Mouse (Mus musculus): Measurements from ENCODE around the gene Gm49393.
"Not testable (repeated sequence)": the region's sequence is repeated elsewhere in the genome, so short reads cannot be mapped to it uniquely, and the experiment has no call there.

The Gm49393 gene

DNA sequence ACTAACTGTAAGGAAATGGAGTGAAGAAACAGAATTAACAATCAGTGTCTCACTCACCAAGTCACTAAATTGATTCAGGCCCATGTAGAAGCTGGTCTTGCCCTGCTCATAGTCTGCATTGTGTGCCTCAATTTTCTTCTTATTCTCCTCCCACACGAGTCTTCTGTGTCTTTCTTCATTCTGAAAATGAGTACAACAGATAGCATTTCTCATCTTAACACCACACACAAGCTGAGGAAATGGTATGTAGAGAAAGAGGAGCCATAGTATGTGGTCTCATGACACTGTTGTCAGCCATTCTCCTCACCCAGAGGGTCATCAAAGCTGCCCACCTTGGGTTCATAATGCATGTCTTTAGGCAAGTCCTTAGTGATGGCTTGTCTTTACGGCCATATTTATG is at the start of gene Gm49393:
TSS of gene Gm49393 (minus strand) at position 101 of the 400 bp plus-strand sequence.
- ATAC-seq (ENCODE audit: low TSS enrichment) = not testable (repeated sequence)

DNA sequence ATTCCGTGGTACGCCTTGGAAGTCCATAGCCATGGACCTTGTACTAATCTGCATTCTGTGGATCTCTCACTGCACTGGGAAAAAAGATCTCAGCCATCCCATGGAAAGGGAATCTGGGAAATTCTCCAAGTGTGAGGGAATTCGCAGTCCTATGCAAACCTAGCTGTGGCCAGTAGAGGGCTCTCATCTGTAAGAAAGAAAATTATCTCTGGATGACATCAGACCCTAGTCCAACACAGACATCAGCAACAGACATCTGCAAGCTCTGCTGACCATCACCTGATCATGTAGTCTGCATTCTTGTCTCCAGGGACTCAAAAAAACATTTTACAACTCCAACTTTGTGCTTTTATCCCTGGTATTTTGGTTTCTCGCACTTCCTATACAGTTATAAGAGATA is 36.9 kb upstream of the Gm49393 start:
- ATAC-seq (ENCODE audit: low TSS enrichment) = not testable (repeated sequence)

DNA sequence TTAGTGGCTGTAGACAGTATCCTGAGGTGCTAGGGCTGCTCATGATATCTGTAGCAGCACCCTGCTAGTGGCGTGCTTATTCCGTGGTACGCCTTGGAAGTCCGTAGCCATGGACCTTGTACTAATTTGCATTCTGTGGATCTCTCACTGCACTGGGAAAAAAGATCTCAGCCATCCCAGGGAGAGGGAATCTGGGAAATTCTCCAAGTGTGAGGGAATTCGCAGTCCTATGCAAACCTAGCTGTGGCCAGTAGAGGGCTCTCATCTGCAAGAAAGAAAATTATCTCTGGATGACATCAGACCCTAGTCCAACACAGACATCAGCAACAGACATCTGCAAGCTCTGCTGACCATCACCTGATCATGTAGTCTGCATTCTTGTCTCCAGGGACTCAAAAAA is 28.6 kb upstream of the Gm49393 start:
- not testable (repeated sequence) for ATAC-seq (ENCODE audit: low TSS enrichment)

DNA sequence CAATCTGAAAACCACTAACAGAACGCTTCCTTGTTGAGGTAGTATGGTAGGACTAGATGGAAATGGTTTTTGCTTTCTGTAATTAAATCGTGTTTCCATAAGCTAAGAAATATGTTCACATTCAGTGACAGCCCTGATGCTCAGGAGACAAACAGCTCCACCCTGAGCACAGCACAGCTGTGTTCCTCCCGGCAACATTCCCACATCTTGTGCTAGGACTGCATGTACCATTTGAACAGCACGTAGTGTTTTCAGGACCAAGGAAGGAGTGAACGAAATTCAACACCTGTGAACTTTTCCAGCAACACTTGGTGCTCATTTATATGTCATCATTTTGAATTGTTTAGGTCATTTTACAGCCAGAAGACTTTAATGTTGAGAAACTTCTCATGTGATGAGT is 26.3 kb upstream of the Gm49393 start:
- ATAC-seq (ENCODE audit: low TSS enrichment) = no peak

DNA sequence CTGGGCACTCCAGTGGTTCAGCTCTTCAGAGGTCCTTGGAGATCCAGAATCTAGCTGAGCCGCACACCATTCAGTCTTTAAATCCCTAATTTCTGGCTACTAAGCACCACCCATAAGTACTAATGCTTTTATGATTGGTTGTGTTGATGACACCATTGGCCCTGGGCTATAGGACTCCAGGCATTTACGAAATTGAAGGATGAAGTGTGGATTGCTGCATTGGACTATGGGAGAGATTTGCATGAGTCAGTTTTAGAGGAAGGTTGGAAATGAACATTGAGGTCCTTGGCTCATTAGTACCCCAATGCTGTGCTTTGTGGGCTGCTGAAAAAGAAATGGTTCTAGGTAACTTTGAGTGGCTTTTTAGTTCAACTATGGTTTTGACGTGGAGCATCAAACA is 6.5 kb upstream of the Gm49393 start, which contains the start of gene Tpbpa:
TSS of gene Tpbpa (minus strand) at position 101 of the 400 bp plus-strand sequence.
- not testable (repeated sequence) for ATAC-seq (ENCODE audit: low TSS enrichment)

DNA sequence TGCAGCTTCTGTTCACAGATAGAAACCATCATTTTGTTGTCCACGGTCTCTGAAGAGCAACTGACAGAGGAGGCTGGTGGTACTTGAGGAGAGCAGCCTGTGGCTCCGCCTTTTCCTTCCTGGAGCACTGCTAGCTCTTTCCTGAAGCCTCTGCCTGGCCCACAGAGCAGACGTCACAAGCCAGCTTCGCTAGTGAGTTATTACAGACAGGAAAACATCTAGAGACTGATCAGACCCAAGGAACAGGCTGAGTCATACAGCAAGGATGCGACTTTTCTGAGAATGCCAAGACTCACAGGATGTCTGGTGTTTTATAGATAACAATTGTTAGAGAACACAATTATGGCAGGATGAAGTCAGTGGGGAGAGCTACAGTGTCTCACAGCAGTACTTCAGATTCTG is 1.1 kb upstream of the Gm49393 start, which contains the start of the genes Gm49391 and Ctla2a:
TSS of gene Gm49391 (minus strand) at position 72 of the 402 bp plus-strand sequence.
TSS of gene Ctla2a (minus strand) at position 126 of the 402 bp plus-strand sequence.
- ATAC-seq (ENCODE audit: low TSS enrichment) = no peak

DNA sequence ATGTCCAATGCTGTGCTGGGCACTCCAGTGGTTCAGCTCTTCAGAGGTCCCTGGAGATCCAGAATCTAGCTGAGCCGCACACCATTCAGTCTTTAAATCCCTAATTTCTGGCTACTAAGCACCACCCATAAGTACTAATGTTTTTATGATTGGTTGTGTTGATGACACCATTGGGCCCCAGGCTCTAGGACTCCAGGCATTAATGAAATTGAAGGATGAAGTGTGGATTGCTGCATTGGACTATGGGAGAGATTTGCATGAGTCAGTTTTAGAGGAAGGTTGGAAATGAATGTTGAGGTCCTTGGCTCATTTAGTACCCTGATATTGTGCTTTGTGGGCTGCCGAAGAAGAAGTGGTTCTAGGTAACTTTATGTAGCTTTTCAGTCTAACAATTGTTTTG is 30.6 kb downstream of the Gm49393 start, which contains the start of gene Tpbpb:
TSS of gene Tpbpb (minus strand) at position 101 of the 400 bp plus-strand sequence.
- not testable (repeated sequence) for ATAC-seq (ENCODE audit: low TSS enrichment)

DNA sequence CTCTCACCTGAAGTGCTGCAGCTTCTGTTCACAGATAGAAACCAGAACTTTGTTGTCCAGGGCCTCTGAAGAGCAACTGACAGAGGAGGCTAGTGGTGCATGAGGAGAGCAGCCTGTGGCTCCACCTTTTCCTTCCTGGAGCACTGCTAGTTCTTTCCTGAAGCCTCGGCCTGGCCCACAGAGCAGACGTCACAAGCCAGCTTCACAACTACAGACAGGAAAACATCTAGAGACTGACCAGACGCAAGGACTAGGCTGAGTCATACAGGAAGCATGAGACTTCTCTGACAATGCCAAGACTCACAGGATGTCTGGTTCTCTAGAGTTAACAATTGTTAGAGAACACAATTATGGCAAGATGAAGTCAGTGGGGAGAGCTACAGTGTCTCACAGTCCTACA is 38.1 kb downstream of the Gm49393 start, which contains the start of gene Ctla2b:
TSS of gene Ctla2b (minus strand) at position 120 of the 400 bp plus-strand sequence.
- ATAC-seq (ENCODE audit: low TSS enrichment) = 0 out of 2 replicates have a peak, but pooled peaks have one; percentile 27

DNA sequence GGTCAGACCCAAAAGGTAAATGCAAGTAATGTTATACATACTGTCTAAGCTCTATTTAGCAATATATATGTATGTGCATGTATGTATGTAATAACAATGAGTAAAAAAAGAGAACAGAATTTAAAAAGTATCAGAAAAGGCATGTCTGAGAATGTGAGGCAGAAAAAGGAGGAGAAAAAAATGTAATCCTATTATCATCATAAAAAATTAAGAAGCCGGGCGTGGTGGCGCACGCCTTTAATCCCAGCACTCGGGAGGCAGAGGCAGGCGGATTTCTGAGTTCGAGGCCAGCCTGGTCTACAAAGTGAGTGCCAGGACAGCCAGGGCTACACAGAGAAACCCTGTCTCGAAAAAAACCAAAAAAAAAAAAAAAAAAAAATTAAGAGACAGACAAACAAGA is 38.6 kb downstream of the Gm49393 start, which contains the start of gene Gm49392:
TSS of gene Gm49392 (minus strand) at position 101 of the 400 bp plus-strand sequence.
- ATAC-seq (ENCODE audit: low TSS enrichment) = not testable (repeated sequence)

DNA sequence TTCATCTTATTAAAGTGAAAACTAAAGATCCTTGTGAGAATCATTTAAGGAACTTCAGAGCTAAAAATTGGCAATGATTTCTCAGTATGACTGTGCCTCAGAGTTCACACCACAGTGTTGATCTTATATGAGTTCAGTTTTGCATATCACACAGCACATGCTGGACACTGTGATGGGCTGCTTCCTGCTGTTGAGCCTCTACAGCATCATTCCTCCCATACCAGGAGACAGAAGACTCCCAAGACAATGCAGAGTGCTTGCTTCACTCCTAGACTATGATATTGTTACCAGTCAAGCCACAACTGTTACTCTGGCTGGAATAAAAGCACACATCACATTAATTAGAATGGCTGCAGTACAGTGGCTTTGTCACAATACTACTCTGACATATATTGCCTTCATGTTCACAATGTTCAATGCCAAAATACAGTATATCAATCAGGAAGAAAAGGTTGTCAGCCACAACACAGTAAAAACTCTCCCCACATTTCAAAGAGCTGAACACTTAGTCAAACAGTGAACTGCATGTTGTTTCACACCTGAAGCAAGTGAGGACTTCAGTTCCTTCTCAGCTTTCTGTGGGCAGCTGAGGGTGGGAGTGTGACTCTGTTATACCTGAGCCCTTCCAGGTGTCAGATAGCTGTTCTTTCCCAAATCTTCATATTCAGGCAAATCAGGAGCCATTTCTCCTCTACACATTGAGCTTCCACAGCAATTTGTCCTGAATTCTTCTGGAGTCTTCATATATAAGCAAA is 39.8 kb downstream of the Gm49393 start:
- ATAC-seq (ENCODE audit: low TSS enrichment) = no peak

DNA sequence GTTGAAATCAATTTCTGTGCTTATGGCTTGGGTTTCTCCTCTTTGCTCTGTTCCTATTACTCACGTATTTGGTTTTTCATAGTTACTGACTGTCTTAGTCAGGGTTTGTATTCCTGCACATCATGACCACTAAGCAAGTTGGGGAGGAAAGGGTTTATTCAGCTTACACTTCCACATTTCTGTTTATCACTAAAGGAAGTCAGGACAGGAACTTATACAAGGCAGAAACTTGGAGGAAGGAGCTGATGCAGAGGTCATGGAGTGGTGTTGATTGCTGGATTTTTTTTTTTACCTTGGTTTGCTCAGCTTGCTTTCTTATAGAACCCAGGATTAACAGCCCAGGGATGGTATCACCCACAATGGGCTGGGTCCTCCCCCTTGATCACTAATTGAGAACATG is 43.1 kb downstream of the Gm49393 start:
- no peak for ATAC-seq (ENCODE audit: low TSS enrichment)

DNA sequence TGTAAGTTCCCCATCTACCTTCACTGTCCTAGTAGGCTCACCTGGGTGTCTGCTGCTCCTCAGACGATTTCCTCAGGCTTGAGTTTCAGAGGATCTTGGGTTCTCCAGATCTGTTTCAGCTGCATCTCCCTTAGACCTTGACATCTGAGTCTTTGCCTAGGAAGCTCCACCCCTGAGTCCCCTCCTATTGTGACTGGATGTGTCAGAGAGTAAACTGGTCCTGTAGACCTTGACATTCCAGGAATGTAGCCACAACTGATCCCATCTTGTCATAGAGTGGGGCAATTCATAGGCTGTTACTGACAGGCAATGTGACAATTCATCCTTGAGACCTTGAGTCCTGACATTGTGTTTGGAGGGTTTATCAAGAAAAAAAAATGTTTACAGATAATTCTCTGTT is 71.1 kb downstream of the Gm49393 start, which contains the start of gene 4930486L24Rik:
TSS of gene 4930486L24Rik (minus strand) at position 195 of the 400 bp plus-strand sequence.
- ATAC-seq (ENCODE audit: low TSS enrichment) = no peak

DNA sequence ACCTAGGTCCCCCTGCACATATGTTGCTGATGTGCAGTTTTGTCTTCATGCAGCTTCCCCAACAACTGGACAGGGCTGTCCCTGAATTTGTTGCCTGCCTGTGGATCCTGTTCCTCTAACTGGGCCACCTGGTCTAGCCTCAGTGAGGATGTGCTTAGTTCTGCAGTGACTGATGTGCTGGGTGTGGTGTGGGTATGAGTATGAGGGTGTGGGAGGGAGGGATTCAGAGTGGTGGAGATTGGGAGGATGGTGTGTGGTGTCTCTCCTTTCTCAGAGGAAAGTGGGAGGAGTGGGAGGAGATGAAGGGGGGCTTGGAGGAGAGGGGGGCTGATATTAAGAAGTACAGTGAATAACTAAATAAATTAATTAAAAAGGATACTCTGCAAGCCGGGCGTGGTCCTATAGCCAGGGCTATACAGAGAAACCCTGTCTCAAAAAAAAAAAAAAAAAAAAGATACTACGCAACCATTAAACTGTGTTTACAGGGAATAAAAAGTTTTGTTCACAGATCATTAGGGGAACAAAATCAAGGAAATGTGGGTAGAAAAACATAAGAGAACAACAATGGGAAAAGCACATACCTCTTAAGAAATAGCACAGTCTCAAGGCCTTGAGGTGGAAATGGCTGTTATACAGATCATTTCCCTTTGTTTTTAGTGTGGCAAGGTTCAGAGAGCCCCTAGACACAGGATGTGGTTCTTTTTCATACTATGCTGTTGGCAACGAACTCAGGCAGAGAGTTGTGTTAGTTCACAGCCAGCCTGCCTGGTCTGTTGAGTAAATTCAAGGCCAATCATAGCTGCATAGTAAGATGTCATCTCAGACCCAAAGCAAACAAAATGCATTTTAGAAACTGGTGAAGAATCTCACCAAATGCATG is 86.9 kb downstream of the Gm49393 start:
- no peak for ATAC-seq (ENCODE audit: low TSS enrichment)

DNA sequence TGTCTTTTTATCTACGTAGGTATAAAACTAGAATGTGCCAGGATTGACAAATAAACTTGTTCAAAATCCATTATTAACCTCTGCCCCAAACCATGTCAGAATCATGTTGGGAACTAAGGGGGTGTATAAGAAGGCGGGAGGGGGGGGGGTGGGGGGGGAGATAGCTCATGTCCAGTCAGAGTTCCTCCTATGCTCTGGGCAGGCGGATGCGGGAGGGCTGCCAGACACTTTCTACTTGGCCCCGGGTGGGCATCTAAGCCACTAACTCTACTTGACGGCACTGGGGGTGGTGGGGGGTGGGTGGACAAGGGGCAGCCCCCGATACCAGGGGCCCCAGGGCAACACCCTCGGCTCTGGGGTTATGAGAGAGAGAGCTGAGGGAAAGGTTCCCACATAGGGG is 92.2 kb downstream of the Gm49393 start:
- no peak for ATAC-seq (ENCODE audit: low TSS enrichment)

DNA sequence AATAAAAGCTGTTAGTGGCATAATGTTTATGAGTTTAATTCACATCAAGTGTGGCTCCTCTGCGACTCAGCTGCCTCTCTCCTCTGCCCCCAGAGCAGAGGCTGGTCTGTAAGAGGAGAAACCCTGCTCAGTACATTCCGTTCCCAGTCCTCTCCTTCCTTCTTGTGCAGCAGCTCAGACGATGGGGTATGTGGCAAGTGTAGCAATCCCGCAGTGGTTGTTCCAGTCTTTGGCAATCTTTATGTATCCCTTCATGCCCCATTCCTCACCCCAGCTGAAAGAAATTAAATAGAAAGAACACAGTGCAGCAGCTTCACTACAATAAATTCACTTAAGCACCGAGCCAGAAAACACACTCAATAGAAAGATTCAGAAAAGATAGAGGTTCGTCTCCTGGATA is 92.7 kb downstream of the Gm49393 start:
- no peak for ATAC-seq (ENCODE audit: low TSS enrichment)

DNA sequence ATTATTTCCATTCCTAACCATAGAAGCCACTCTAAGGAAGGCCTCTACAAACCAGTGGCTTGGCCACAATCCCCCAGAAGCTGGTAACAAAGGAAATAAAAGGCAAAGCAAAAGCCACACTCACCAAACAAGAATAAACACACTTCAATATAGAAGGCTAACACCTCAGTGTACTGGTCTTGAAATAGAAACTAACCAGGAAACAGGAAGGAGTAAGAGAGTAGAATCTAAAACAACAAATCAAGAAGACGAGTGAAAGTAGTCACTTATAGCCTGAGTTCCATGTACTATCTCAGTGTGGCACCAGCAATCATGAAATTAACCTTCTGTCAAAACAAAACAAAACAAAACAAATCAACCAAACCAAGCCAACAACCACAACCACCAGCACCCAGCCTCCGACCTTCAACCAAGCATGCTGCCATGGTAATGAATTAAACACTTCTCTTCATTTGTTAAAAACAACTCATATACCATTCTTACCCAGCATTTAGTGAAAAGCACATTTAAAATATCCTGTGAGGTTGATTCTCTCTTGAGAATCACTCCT is 96.0 kb downstream of the Gm49393 start:
- no peak for ATAC-seq (ENCODE audit: low TSS enrichment)

DNA sequence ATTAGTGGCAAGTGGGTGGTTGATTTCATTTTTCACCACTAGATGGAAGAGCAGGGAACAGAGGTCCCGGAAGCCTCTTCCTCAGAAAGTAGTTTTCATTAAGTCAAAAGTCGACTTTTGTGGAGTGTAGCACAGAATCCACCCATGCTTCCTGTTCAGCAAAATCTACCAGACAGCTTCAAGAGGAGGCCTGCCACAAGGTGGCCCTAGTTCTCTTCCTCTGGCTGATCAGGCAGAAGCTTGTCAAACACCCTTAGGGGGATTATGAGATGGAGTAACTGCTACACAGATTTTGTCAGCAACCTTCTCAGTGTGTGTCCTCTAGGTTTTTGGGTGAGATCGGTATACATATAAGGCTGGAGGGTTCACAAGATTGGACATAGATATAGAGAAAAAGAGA is 109.3 kb downstream of the Gm49393 start:
- no peak for ATAC-seq (ENCODE audit: low TSS enrichment)

DNA sequence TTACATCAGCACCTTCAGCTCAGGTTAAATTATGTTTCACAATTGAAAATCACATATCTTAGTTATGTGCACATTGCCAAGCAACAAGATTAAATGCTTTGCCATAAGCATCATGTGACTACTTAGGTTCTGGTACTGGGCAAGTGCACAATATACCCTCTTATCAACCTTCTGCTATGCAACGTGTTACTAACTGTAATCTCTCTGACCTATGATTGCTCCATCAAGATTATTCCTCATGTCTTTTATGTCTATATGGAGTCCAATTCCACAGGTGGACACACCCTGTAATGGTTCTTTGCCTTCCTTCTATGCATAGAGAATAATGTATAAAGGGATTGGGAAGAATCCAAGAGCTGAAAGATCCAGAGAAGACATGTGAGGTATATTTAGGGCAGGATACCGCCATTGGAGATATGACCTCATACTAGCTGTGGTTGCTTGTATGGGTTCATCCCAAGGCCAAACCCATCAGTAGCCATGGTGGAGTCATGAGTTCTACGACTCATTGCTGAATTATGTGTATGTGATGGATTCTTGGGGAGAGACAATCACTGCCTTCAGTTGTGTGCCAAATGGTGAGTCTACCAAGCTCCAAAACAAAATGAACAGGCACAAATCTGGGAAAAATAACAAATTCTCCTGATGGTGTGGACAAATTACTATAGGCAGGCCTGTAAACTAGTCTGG is 114.8 kb downstream of the Gm49393 start:
- no peak for ATAC-seq (ENCODE audit: low TSS enrichment)

DNA sequence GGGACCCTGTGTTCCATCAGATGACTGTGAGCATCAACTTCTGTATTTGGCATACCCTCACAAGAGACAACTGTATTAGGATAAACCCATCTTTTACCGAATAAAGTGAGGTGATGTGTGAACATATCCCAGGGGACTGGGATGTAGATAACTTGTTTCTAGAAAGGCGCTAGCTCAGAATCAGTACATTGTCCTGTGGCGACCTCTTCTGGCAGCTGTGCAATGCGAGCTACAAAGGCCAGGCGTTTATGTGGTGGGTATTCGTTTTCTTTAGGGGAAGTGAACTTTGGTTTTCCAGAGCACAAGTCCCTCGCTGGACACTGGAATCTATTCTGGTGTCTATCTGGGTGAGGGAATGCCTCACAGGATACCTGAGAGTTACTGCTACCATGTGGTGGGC is 115.9 kb downstream of the Gm49393 start:
- no peak for ATAC-seq (ENCODE audit: low TSS enrichment)

DNA sequence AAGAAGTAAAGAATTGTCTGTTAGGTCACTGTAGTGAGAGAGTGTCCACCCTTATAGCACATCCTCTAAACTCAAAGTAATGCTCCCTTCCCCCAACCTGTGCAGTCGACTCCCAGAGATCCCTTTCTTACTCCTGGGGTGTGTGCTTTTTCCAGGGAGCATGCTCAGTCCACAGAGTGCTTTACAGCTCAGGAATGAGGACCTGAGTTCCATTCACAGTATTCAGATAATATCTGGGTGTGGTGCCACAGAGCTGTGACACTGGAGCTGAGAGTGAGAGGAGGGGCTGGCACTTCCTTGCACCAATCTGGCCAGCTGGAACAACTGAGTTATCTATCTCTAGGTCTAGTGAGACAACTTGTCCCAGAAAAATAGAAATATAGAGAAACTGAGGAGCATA is 121.7 kb downstream of the Gm49393 start:
- ATAC-seq (ENCODE audit: low TSS enrichment) = no peak

DNA sequence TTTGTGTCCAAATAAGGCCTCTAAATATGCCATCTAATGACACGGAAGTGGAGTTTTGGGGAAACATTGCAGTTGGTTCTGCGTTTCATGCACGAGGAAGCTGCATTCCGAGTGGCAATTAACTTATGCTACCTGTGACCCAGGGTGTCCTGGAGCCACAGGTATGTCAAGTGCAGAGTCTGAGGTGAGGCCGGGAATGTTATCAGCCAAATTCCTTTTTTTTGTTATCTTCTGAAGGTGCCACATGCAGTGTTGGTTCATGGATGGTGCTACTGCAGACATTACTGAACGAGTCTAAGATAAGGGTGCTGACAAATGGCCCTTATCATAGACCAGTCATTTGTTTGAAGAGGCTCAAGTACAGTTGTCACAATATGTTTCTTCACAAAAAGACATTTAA is 122.6 kb downstream of the Gm49393 start:
- no peak for ATAC-seq (ENCODE audit: low TSS enrichment)
